Mouse (Mus musculus): ENCODE results near the gene Prim2.

DNA sequence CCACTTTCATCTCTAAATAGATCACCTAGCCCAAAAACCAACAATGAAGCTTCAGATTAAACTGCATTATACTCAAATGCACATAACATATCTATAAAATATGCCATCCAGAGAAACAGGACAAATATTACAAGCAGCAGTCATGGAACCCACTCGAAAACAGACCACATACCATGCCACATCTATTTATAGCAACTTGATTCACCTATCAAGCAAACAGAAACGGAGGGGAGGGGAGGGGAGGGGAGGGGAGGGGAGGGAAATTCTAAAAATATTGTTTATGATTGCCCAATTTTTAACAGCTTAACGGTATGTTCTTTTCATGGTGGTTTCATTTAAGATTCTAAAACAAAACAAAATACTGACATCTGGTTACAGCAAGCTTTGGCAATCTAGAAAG lies 185.8 kb downstream of the Prim2 start:
- TF ChIP-seq CTCF (IDR thresholded peaks at IDR 0.05; ENCODE audit: extremely low read depth, insufficient read depth, low read length) (no peak), POLR2A (IDR thresholded peaks at IDR 0.05; ENCODE audit: extremely low read depth, insufficient read depth, low read length) (no peak)
